Mouse (Mus musculus): ENCODE results near the gene Prpf4. TPM values are rescaled to one million over a fixed set of nuclear protein-coding genes. Genes with fewer than 3 reads are reported as not detected.

The Prpf4 gene
- total and polyA plus RNA-seq, 3 experiments: 18.1 to 33.7 (median 33.5) TPM

GRCm38 (mm10) chr4:62440544-62440943, 31.9 kb downstream of the Prpf4 start:
- no peaks in the 10 kb centered on the region for H3K27me3 ChIP-seq (replicated peaks)
- no peak for DNase-seq (ENCODE audit: extremely low read depth)
- no peak overlapping the region for H3K4me3 ChIP-seq (replicated peaks in 1 of 3; ENCODE audit: low read depth in 2 of 3, low read length in 2 of 3, poor library complexity in 1 of 3)
- no peak for TF ChIP-seq RAD21 (IDR thresholded peaks at IDR 0.05; ENCODE audit: low read depth, low read length)
- no peak for TF ChIP-seq NRF1 (IDR thresholded peaks at IDR 0.05; ENCODE audit: low read depth, low read length)
- no peak for TF ChIP-seq ZKSCAN1 (IDR thresholded peaks at IDR 0.05; ENCODE audit: borderline replicate concordance, low read depth, low read length)
- no peak for TF ChIP-seq POLR2AphosphoS2 (IDR thresholded peaks at IDR 0.05; ENCODE audit: low read depth, low read length)
- TF ChIP-seq BHLHE40 (IDR thresholded peaks at IDR 0.05; ENCODE audit: low read depth, low read length): no peak
- TF ChIP-seq ETS1 (conservative IDR thresholded peaks at IDR 0.05; ENCODE audit: low read depth, low read length): no peak
- TF ChIP-seq PAX5 (IDR thresholded peaks at IDR 0.05; ENCODE audit: low read length): no peak
- TF ChIP-seq HCFC1 (IDR thresholded peaks at IDR 0.05; ENCODE audit: low read depth, low read length): no peak
- TF ChIP-seq MAX (IDR thresholded peaks at IDR 0.05; ENCODE audit: low read length): no peak
- TF ChIP-seq POLR2A (IDR thresholded peaks at IDR 0.05; ENCODE audit: low read depth, low read length): no peak
- no peak for TF ChIP-seq MEF2A (IDR thresholded peaks at IDR 0.05; ENCODE audit: borderline replicate concordance, low read depth, low read length)
- TF ChIP-seq CHD2 (IDR thresholded peaks at IDR 0.05; ENCODE audit: low read length): no peak
- no peak for TF ChIP-seq JUN (IDR thresholded peaks at IDR 0.05; ENCODE audit: insufficient read depth, low read depth, low read length)
- peaks cover 3% of the 10 kb centered on the region for H3K9me3 ChIP-seq (replicated peaks; ENCODE audit: low read length)
- H3K9ac ChIP-seq (ENCODE audit: insufficient read depth, low read depth): no peak overlapping the region
- H3K36me3 ChIP-seq (replicated peaks in 1 of 2; ENCODE audit: control insufficient read depth in 1 of 2, insufficient read depth in 1 of 2, low read length in 1 of 2): no peaks in the 10 kb centered on the region
- H3K79me2 ChIP-seq (replicated peaks; ENCODE audit: control insufficient read depth, extremely low read depth, insufficient read depth, poor library complexity, severe bottlenecking): no peaks in the 10 kb centered on the region
- in situ Hi-C loops (cut with MboI; ENCODE audit: low pct_ligation_motif_present, low pct_unique_long_range_greater_than_20kb, low sequenced_read_pairs) (no loop called here), dilution Hi-C loops (cut with MboI; ENCODE audit: extremely low pct_ligation_motif_present, extremely low pct_unique_long_range_greater_than_20kb, low sequenced_read_pairs) (no loop called here)
- peaks cover 0 to 12% of the 10 kb centered on the region in 2 experiments; a peak in 2 of 4 replicates for H3K4me1 ChIP-seq (ENCODE audit: control insufficient read depth in 1 of 2, insufficient read depth in 2 of 2)
- no peak overlapping the region for H3K27ac ChIP-seq (ENCODE audit: insufficient read depth, low read depth)
- H3K4me2 ChIP-seq (ENCODE audit: insufficient read depth, low read depth, poor library complexity, severe bottlenecking): no peak overlapping the region

- dilution Hi-C loops (cut with MboI; ENCODE audit: extremely low pct_ligation_motif_present, extremely low pct_unique_long_range_greater_than_20kb, low sequenced_read_pairs): no loop called here
- H3K9ac ChIP-seq (ENCODE audit: insufficient read depth, low read depth): no peak overlapping the region
- TF ChIP-seq POLR2A (IDR thresholded peaks at IDR 0.05; ENCODE audit: low read depth, low read length) (no peak), ZKSCAN1 (IDR thresholded peaks at IDR 0.05; ENCODE audit: borderline replicate concordance, low read depth, low read length) (no peak), E2F4 (IDR thresholded peaks at IDR 0.05; ENCODE audit: insufficient replicate concordance, low read depth, low read length) (no peak), MXI1 (IDR thresholded peaks at IDR 0.05; ENCODE audit: low read depth, low read length) (no peak), USF1 (IDR thresholded peaks at IDR 0.05; ENCODE audit: low read depth, low read length) (no peak), ETS1 (conservative IDR thresholded peaks at IDR 0.05; ENCODE audit: low read depth, low read length) (no peak), BHLHE40 (IDR thresholded peaks at IDR 0.05; ENCODE audit: low read depth, low read length) (no peak)
- no peak overlapping the region for H3K4me2 ChIP-seq (ENCODE audit: insufficient read depth, low read depth, poor library complexity, severe bottlenecking)
- no peaks in the 10 kb centered on the region for H3K36me3 ChIP-seq (replicated peaks in 1 of 2; ENCODE audit: control insufficient read depth in 1 of 2, insufficient read depth in 1 of 2, low read length in 1 of 2)
- DNase-seq (ENCODE audit: extremely low read depth): no peak
- peaks cover 3% of the 10 kb centered on the region for H3K9me3 ChIP-seq (replicated peaks; ENCODE audit: low read length)
- no peaks in the 10 kb centered on the region for H3K79me2 ChIP-seq (replicated peaks; ENCODE audit: control insufficient read depth, extremely low read depth, insufficient read depth, poor library complexity, severe bottlenecking)
- no peak overlapping the region for H3K27ac ChIP-seq (ENCODE audit: insufficient read depth, low read depth)
- no peak overlapping the region for H3K4me3 ChIP-seq (replicated peaks in 1 of 3; ENCODE audit: low read depth in 2 of 3, low read length in 2 of 3, poor library complexity in 1 of 3)
- no peaks in the 10 kb centered on the region for H3K27me3 ChIP-seq (replicated peaks)
- H3K4me1 ChIP-seq (ENCODE audit: control insufficient read depth in 1 of 2, insufficient read depth in 2 of 2): peaks cover 0 to 12% of the 10 kb centered on the region in 2 experiments; a peak in 2 of 4 replicates
- in situ Hi-C loops (cut with MboI; ENCODE audit: low pct_ligation_motif_present, low pct_unique_long_range_greater_than_20kb, low sequenced_read_pairs): no loop called here
Measured at GRCm38 (mm10) chr4:62440986-62441385, 32.4 kb downstream of the Prpf4 start.
